Mouse (Mus musculus) MEL (cell line): Measurements from ENCODE around the gene Cdc27. TPM values are rescaled to one million over a fixed set of nuclear protein-coding genes. Genes with fewer than 3 reads are reported as not detected.
"Not testable (repeated sequence)": the region's sequence is repeated elsewhere in the genome, so short reads cannot be mapped to it uniquely, and the experiment has no call there.

ENCODE experiments used
- DNase-seq: peaks from one replicate; pipeline ENCODE4 v3.0.0; 2011; ENCODE audit warnings: low read depth, low spot score
- H3K27ac ChIP-seq: 2 replicates; pipeline ENCODE4 v1.5.1; 2012; ENCODE audit warnings: low read depth, mild to moderate bottlenecking, control low read depth, low read length, moderate library complexity; ENCODE audit not compliant: control insufficient read depth
- H3K27me3 ChIP-seq, 2 experiments: fragments of 150-350 bp in 1 of 2; sonication (generic) in 1 of 2; 2 replicates each; pipeline ENCODE4 v1.6.1; 2012; ENCODE audit warnings: low read length in 2 of 2, mild to moderate bottlenecking in 2 of 2, improper control_type of control experiment in 1 of 2, moderate library complexity in 1 of 2; ENCODE audit not compliant: insufficient read depth in 2 of 2, control insufficient read depth in 1 of 2
- H3K36me3 ChIP-seq, 2 experiments: 2 replicates each; pipeline ENCODE4 v1.6.1; 2012 to 2014; ENCODE audit warnings: low read length in 2 of 2, improper control_type of control experiment in 1 of 2, inconsistent platforms in 1 of 2, mild to moderate bottlenecking in 1 of 2; ENCODE audit not compliant: insufficient read depth in 2 of 2, control insufficient read depth in 1 of 2
- H3K4me1 ChIP-seq, 2 experiments: fragments of 150-350 bp in 1 of 2; sonication (generic) in 1 of 2; 2 replicates each; pipeline ENCODE4 v1.6.1; 2012; ENCODE audit warnings: low read length in 2 of 2, improper control_type of control experiment in 1 of 2, mild to moderate bottlenecking in 1 of 2; ENCODE audit not compliant: insufficient read depth in 2 of 2, control insufficient read depth in 1 of 2
- H3K4me3 ChIP-seq, 2 experiments: fragments of 150-350 bp in 1 of 2; sonication (generic) in 1 of 2; 2 replicates each; pipeline ENCODE4 v1.5.1; 2012; ENCODE audit warnings: low read depth in 2 of 2, low read length in 2 of 2, mild to moderate bottlenecking in 2 of 2, moderate library complexity in 2 of 2, control low read depth in 1 of 2, improper control_type of control experiment in 1 of 2; ENCODE audit not compliant: control insufficient read depth in 1 of 2, insufficient read depth in 1 of 2
- H3K79me2 ChIP-seq: 2 replicates; pipeline ENCODE4 v1.6.1; 2012; ENCODE audit warnings: mild to moderate bottlenecking, low read length, moderate library complexity; ENCODE audit not compliant: control insufficient read depth, poor library complexity, insufficient read depth
- H3K9ac ChIP-seq: 2 replicates; pipeline ENCODE4 v1.6.1; 2012; ENCODE audit warnings: low read depth, mild to moderate bottlenecking, control low read depth, low read length, moderate library complexity; ENCODE audit not compliant: control insufficient read depth, poor library complexity, severe bottlenecking
- H3K9me3 ChIP-seq: fragments of 150-350 bp; sonication (generic); replicated peaks from 2 replicates; pipeline ENCODE4 v1.6.1; 2012; ENCODE audit warnings: mild to moderate bottlenecking, low read length, improper control_type of control experiment, moderate library complexity; ENCODE audit not compliant: insufficient read depth
- CHD2 ChIP-seq: IDR thresholded peaks from 2 replicates; pipeline ENCODE4 v1.6.1; 2011; ENCODE audit warnings: low read length, improper control_type of control experiment
- CTCF ChIP-seq, 3 experiments: IDR thresholded peaks in 2 of 3; conservative IDR thresholded peaks in 1 of 3; 2 replicates each; pipeline ENCODE4 v1.5.1; 2011 to 2012; ENCODE audit warnings: low read length in 3 of 3, low read depth in 2 of 3, mild to moderate bottlenecking in 2 of 3, improper control_type of control experiment in 1 of 3, inconsistent platforms in 1 of 3, mixed read lengths in 1 of 3, moderate library complexity in 1 of 3; ENCODE audit not compliant: control insufficient read depth in 1 of 3, insufficient read depth in 1 of 3, poor library complexity in 1 of 3, severe bottlenecking in 1 of 3
- E2F4 ChIP-seq: IDR thresholded peaks from 2 replicates; pipeline ENCODE4 v1.6.1; 2011; ENCODE audit warnings: low read depth, low read length, improper control_type of control experiment, borderline replicate concordance
- ELF1 ChIP-seq: IDR thresholded peaks from 2 replicates; pipeline ENCODE4 v1.6.1; 2014; ENCODE audit warnings: low read depth, mild to moderate bottlenecking, inconsistent platforms, low read length, improper control_type of control experiment, moderate library complexity
- GABPA ChIP-seq: IDR thresholded peaks from 2 replicates; pipeline ENCODE4 v1.6.1; 2012; ENCODE audit warnings: low read depth, mild to moderate bottlenecking, inconsistent platforms, low read length, improper control_type of control experiment, moderate library complexity
- HCFC1 ChIP-seq: IDR thresholded peaks from 2 replicates; pipeline ENCODE4 v1.6.1; 2012; ENCODE audit warnings: low read depth, mild to moderate bottlenecking, inconsistent platforms, low read length, improper control_type of control experiment, moderate library complexity
- MXI1 ChIP-seq: IDR thresholded peaks from 2 replicates; pipeline ENCODE4 v1.6.1; 2011; ENCODE audit warnings: mild to moderate bottlenecking, low read depth, low read length, improper control_type of control experiment
- MYB ChIP-seq: IDR thresholded peaks from 2 replicates; pipeline ENCODE4 v1.6.1; 2011; ENCODE audit warnings: mild to moderate bottlenecking, low read depth, low read length, improper control_type of control experiment
- MYC ChIP-seq: IDR thresholded peaks from 2 replicates; pipeline ENCODE4 v1.6.1; 2011; ENCODE audit warnings: low read depth, mild to moderate bottlenecking, low read length, improper control_type of control experiment, moderate library complexity
- POLR2AphosphoS5 ChIP-seq: IDR thresholded peaks from 2 replicates; pipeline ENCODE4 v1.6.1; 2012; ENCODE audit warnings: low read depth, borderline replicate concordance, mild to moderate bottlenecking, inconsistent platforms, low read length, moderate library complexity, mixed read lengths
- SIN3A ChIP-seq: IDR thresholded peaks from 2 replicates; pipeline ENCODE4 v1.6.1; 2012; ENCODE audit warnings: low read length, improper control_type of control experiment, inconsistent platforms
- UBTF ChIP-seq: IDR thresholded peaks from 2 replicates; pipeline ENCODE4 v1.6.1; 2012; ENCODE audit warnings: low read depth, mild to moderate bottlenecking, inconsistent platforms, low read length, improper control_type of control experiment, moderate library complexity, borderline replicate concordance; ENCODE audit not compliant: insufficient read depth
- USF1 ChIP-seq: IDR thresholded peaks from 2 replicates; pipeline ENCODE4 v1.6.1; 2014; ENCODE audit warnings: low read depth, mild to moderate bottlenecking, inconsistent platforms, low read length, improper control_type of control experiment, moderate library complexity
- USF2 ChIP-seq, 2 experiments: IDR thresholded peaks; 2 replicates each; pipeline ENCODE4 v1.6.1; 2011 to 2012; ENCODE audit warnings: improper control_type of control experiment in 2 of 2, low read length in 2 of 2, borderline replicate concordance in 1 of 2, inconsistent platforms in 1 of 2, low read depth in 1 of 2, mild to moderate bottlenecking in 1 of 2; ENCODE audit not compliant: insufficient read depth in 1 of 2
- ZNF384 ChIP-seq: IDR thresholded peaks from 2 replicates; pipeline ENCODE4 v1.6.1; 2012; ENCODE audit warnings: low read depth, mild to moderate bottlenecking, inconsistent platforms, low read length, improper control_type of control experiment
- polyA plus RNA-seq, 2 experiments: library from polyadenylated mRNA; stranded (reverse) in 1 of 2; unstranded in 1 of 2; fragments of >175 nt in 1 of 2; fragments of >200 nt in 1 of 2; gene quantifications; 2 replicates each; pipeline versions ENCODE4 v1.2.1 to v1.2.4; 2012; ENCODE audit warnings: low replicate concordance in 2 of 2, low read depth in 1 of 2; ENCODE audit not compliant: insufficient read length in 2 of 2, insufficient read depth in 1 of 2, missing spikeins in 1 of 2
- total RNA-seq: library from RNA; depleted of rRNA; stranded (reverse); fragments of 300-350 nt; gene quantifications from 2 replicates; pipeline ENCODE4 v1.2.3, GENCODE M21; 2012

Cdc27 gene
- total and polyA plus RNA-seq, 3 experiments, result 24.4 to 180 (median 30.4) TPM

DNA sequence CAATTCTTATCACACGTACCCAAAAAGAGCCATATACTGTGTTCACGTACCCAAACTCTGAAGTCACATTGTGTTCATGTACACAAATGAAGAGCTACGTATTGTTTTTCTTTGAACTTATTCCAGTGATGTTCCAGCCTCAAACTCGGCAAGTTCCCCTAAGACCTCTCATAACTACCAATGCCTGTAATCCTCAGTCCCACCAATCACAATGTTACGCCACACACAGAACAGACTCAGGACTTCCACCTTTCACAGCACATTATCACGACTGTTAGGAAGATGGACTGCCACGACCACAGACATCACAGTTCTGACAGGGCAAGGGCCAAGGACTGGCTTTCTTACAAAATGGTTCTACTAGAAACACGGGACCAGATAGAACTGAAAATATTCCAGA, 20.1 kb upstream of the Cdc27 start:
- H3K36me3 ChIP-seq, H3K4me1 ChIP-seq, H3K79me2 ChIP-seq, H3K27ac ChIP-seq, H3K27me3 ChIP-seq, H3K9ac ChIP-seq, H3K4me3 ChIP-seq, H3K9me3 ChIP-seq: not testable (repeated sequence)
- peak; percentile 56 for DNase-seq
- 0 out of 2 replicates have a peak, but pooled peaks have one; percentile 0 for TF ChIP-seq SIN3A

DNA sequence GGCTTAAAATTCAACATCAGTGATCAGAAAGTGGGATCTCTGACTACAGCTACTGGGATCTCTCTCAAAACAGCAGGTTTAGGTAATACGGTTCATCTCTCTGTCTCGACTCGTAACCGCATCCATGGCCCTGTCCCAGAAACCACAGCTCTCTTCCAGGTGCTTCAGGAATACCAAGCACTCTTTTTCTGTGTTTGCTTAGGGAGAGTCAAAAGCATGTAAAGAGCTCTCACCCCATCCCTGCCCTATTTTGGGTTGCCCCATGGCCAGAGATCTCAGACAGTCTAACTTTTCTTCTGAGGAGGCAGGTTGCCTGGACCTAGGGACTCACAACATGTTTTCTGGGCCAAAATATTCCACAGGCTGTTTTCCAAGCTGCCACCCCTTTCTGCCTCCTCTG, 17.9 kb upstream of the Cdc27 start:
- no peak for DNase-seq
- H3K9me3 ChIP-seq, result no peaks in the 10 kb centered on the region
- 0 out of 4 replicates have a peak, but pooled peaks cover 0 to 2% of the 10 kb centered on the region in 2 experiments for H3K36me3 ChIP-seq
- peaks cover 0 to 2% of the 10 kb centered on the region in 2 experiments; a peak in 1 of 4 replicates for H3K4me1 ChIP-seq
- TF ChIP-seq MXI1 (no peak), USF1 (no peak), MYC (no peak), E2F4 (no peak)
- H3K79me2 ChIP-seq, result no peaks in the 10 kb centered on the region
- H3K27ac ChIP-seq, result no peak overlapping the region
- no peak overlapping the region for H3K9ac ChIP-seq
- no peak overlapping the region for H3K4me3 ChIP-seq
- peaks cover 4 to 6% of the 10 kb centered on the region in 2 experiments; a peak in 3 of 4 replicates for H3K27me3 ChIP-seq

DNA sequence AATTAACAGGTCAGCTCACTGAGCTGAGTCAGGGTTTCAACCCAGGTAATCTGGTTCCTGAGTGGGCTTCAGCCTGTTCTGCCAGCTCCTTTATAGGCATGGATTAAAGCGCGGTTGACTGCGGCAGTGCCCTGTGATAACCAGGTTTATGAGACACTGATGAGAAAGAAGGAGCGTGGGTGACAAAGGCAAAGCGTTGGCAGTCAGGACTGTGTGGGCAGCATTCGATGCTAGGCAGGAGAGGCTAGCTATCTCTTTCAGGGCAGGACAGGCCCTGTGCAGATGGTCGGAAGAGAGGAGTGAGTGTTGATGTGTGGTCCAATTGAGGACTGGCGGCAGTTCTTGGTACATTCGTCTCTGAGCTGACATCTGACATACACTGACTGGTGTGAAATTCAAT, 17.3 kb upstream of the Cdc27 start:
- Histone ChIP-seq H3K36me3 (0 out of 4 replicates have a peak, but pooled peaks cover 0 to 2% of the 10 kb centered on the region in 2 experiments), H3K27me3 (peaks cover 4 to 6% of the 10 kb centered on the region in 2 experiments; a peak in 3 of 4 replicates), H3K79me2 (no peaks in the 10 kb centered on the region), H3K9me3 (no peaks in the 10 kb centered on the region), H3K9ac (no peak overlapping the region), H3K27ac (no peak overlapping the region), H3K4me3 (no peak overlapping the region), H3K4me1 (peaks cover 0 to 2% of the 10 kb centered on the region in 2 experiments; a peak in 1 of 4 replicates)
- TF ChIP-seq UBTF (no peak), CHD2 (no peak), MYB (no peak), USF2 (IDR thresholded peaks at IDR 0.05; ENCODE audit: borderline replicate concordance in 1 of 2, insufficient read depth in 1 of 2, low read depth in 1 of 2, low read length in 2 of 2) (no peak), ELF1 (no peak), ZNF384 (no peak), CTCF (IDR thresholded peaks at IDR 0.05 in 2 of 3, conservative IDR thresholded peaks at IDR 0.05 in 1 of 3; ENCODE audit: control insufficient read depth in 1 of 3, insufficient read depth in 1 of 3, low read depth in 2 of 3, low read length in 3 of 3, poor library complexity in 1 of 3, severe bottlenecking in 1 of 3) (no peak), USF1 (no peak), GABPA (no peak), HCFC1 (no peak), POLR2AphosphoS5 (no peak)
- no peak for DNase-seq
